Mouse (Mus musculus): Measurements from ENCODE around the gene Rap1a. TPM values are rescaled to one million over a fixed set of nuclear protein-coding genes. Genes with fewer than 3 reads are reported as not detected.

The Rap1a gene
- polyA plus RNA-seq (2012; rRNA removed) = 60.9 and 66.2 TPM in 2 replicates

DNA sequence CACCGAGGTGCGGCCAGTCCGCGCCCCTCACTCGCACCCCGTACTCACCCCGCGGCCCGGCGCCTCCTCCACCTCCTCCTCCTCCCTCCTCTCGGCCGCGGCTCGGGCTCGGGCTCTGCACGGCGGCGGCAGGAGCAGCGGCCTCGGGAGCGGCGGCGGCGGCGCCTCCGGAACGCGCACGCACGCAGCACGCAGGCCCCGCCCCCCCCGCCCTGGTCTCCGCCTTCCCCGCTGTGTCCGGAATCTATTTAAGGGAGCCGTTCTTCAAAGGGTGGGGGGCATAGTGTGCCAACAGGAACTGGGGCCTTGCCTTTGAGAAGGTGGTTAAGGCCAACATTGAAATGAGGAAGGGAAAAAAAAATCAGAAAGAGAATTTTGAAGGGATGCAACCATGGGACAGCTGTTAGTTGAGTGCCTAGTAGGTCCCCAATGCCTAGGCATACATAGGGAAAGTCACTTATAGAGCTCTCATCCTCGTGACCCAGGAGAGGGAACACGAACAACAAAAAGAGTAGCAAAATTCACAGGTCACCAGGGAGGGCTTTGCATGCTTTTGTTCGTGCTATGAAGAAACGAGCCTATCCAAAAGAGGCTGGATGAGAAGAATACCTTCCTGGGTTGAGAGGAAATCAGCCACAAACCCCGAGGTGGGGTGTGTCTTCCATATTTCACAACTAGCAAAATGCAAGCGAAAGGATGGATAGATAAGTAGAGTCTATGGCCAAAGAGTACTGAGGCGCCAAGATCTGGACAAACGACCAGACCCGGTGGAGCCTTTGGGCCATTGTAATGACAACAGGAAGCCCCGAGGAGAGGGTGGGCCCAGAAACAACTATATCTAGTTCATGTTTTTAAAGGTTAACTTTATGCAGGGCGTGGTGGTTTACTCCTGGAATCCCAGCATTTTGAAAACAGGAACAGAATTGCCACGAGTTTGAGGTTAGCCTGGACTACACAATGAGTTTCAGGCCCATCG lies at the start of gene Rap1a:
Gene Rap1a (minus strand): TSS at position 146 of the 976 bp plus-strand sequence.
- 19% methylated on average over 43 of the region's 50 CpGs for WGBS
- TF ChIP-seq POLR2A (IDR thresholded peaks at IDR 0.05; ENCODE audit: borderline replicate concordance, insufficient read depth, low read length) = peak; percentile 49
- no peak for TF ChIP-seq CTCF (IDR thresholded peaks at IDR 0.05; ENCODE audit: borderline replicate concordance, insufficient read depth, low read depth, low read length)
- peak; percentile 80 to 81 for DNase-seq
- Histone ChIP-seq H3K4me1 (ENCODE audit: control insufficient read depth, insufficient read depth, low read length) (peaks cover 4% of the 10 kb centered on the region), H3K27ac (ENCODE audit: insufficient read depth, low read length) (peak within 1 kb of the TSS; percentile 80; the same call in 1 of the 2 replicates), H3K4me3 (replicated peaks; ENCODE audit: insufficient read depth, low read depth, low read length) (peak within 1 kb of the TSS; percentile 87), H3K27me3 (ENCODE audit: control insufficient read depth, insufficient read depth, low read length) (no peaks in the 10 kb centered on the region)

DNA sequence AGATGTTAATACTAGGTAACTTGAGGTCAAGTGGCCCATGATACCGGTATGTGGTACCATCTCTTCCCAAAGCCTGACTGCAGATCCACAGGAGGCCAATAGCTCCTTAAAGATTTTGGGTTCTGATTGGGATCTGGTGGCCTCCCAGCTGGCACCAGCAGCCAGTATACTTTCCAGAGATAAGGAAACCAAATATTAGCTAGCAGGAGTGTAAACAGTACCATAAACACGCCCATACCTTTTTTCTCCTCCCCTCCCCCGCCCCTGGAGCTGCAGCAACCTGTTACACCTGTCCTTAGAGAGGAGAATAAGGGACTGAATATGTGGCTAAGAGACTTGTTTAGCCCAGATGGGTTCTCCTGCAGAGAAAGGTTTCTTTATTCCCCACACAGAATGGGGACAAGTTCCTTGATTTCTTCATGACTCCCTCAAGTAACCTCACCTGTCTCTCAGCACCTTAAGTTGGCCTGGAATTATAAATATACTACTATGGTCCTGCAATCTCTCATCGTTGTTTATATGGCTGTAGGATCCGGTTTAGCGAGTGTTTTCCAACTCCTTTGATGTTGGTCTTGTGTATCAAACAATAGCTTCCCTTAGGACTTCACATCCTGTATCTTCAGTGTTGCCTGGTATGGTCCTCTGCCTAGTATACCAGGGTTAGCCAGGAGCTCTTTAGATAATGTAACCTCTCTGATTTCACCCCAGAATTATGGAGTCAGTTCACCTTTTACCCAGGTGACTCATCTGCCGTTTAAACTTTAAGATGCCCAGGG lies 45.3 kb upstream of the Rap1a start:
- Histone ChIP-seq H3K27me3 (ENCODE audit: control insufficient read depth, insufficient read depth, low read length) (no peaks in the 10 kb centered on the region), H3K27ac (ENCODE audit: insufficient read depth, low read length) (no peak overlapping the region), H3K4me3 (replicated peaks; ENCODE audit: insufficient read depth, low read depth, low read length) (no peak overlapping the region), H3K4me1 (ENCODE audit: control insufficient read depth, insufficient read depth, low read length) (no peaks in the 10 kb centered on the region)
- no peak for DNase-seq
- 70% methylated on average over 7 of the region's 7 CpGs for WGBS
- TF ChIP-seq CTCF (IDR thresholded peaks at IDR 0.05; ENCODE audit: borderline replicate concordance, insufficient read depth, low read depth, low read length) (no peak), POLR2A (IDR thresholded peaks at IDR 0.05; ENCODE audit: borderline replicate concordance, insufficient read depth, low read length) (no peak)

DNA sequence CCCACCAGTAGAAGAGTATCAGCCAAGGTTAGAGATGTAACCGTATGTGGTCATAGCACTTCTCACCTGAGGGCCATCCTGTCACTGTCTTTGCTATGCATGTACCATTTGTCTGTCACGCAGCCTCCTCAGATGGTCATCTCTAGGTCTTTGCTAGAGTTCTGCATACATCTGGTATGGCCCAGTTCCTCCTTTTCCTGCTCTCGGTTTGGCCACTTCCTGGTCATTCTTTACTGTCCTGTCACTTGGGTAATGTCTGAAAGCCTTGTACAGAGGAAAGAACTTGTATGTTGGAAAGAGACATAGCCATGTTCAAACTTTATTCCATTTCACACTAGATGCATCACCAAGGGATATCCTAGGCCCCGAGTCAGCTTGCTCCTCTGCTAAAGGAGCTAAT lies 38.7 kb upstream of the Rap1a start:
- Histone ChIP-seq H3K27me3 (ENCODE audit: control insufficient read depth, insufficient read depth, low read length) (no peaks in the 10 kb centered on the region), H3K27ac (ENCODE audit: insufficient read depth, low read length) (no peak overlapping the region), H3K4me3 (replicated peaks; ENCODE audit: insufficient read depth, low read depth, low read length) (no peak overlapping the region), H3K4me1 (ENCODE audit: control insufficient read depth, insufficient read depth, low read length) (no peaks in the 10 kb centered on the region)
- 88% methylated on average over 4 of the region's 4 CpGs for WGBS
- DNase-seq = no peak
- TF ChIP-seq POLR2A (IDR thresholded peaks at IDR 0.05; ENCODE audit: borderline replicate concordance, insufficient read depth, low read length) = no peak
- TF ChIP-seq CTCF (IDR thresholded peaks at IDR 0.05; ENCODE audit: borderline replicate concordance, insufficient read depth, low read depth, low read length) = no peak

DNA sequence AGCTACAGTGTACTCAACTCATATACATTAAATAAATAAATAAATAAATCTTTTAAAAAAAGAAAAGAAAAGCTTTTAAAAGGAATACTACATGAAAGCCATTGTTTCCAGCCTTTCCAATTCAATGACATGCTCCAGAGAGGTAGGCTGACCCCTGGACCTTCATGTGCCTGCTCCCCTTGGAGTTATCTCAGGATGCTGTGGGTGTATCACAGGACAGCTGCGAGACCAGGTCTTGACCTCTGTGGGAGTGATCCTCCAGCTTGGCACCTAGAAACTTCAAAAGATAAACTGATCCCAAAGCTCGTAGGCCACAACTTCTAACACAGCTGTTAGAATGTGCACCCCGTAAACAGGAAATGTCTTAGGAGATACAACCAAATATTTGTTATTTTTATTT lies 37.5 kb upstream of the Rap1a start:
- Histone ChIP-seq H3K4me3 (replicated peaks; ENCODE audit: insufficient read depth, low read depth, low read length) (no peak overlapping the region), H3K27ac (ENCODE audit: insufficient read depth, low read length) (no peak overlapping the region), H3K27me3 (ENCODE audit: control insufficient read depth, insufficient read depth, low read length) (no peaks in the 10 kb centered on the region), H3K4me1 (ENCODE audit: control insufficient read depth, insufficient read depth, low read length) (no peaks in the 10 kb centered on the region)
- WGBS = 91% methylated on average over 3 of the region's 3 CpGs
- no peak for DNase-seq
- TF ChIP-seq POLR2A (IDR thresholded peaks at IDR 0.05; ENCODE audit: borderline replicate concordance, insufficient read depth, low read length) = no peak
- no peak for TF ChIP-seq CTCF (IDR thresholded peaks at IDR 0.05; ENCODE audit: borderline replicate concordance, insufficient read depth, low read depth, low read length)

DNA sequence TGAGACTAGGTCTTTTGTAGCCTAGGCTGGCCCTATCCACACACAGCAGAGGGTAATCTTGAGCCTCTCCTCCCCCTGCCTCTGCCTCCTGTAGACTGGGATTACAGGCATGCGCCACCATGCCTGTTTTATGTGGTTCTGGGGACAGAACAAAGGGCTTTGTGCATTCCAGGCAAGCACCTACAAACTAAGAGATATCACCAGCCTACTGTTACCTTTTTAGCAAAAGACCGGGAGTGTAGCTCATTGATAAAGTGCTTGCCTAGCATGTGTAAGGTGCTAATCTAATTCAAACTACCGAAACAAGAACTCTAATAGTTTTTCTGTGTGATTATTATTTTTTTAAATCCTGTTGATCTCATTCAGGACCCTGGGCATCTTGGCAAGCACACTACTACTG lies 35.7 kb upstream of the Rap1a start:
- WGBS = 92% methylated on average over 3 of the region's 3 CpGs
- TF ChIP-seq CTCF (IDR thresholded peaks at IDR 0.05; ENCODE audit: borderline replicate concordance, insufficient read depth, low read depth, low read length) (no peak), POLR2A (IDR thresholded peaks at IDR 0.05; ENCODE audit: borderline replicate concordance, insufficient read depth, low read length) (no peak)
- H3K4me3 ChIP-seq (replicated peaks; ENCODE audit: insufficient read depth, low read depth, low read length) = no peak overlapping the region
- no peak for DNase-seq
- no peaks in the 10 kb centered on the region for H3K4me1 ChIP-seq (ENCODE audit: control insufficient read depth, insufficient read depth, low read length)
- H3K27me3 ChIP-seq (ENCODE audit: control insufficient read depth, insufficient read depth, low read length) = no peaks in the 10 kb centered on the region
- no peak overlapping the region for H3K27ac ChIP-seq (ENCODE audit: insufficient read depth, low read length)

DNA sequence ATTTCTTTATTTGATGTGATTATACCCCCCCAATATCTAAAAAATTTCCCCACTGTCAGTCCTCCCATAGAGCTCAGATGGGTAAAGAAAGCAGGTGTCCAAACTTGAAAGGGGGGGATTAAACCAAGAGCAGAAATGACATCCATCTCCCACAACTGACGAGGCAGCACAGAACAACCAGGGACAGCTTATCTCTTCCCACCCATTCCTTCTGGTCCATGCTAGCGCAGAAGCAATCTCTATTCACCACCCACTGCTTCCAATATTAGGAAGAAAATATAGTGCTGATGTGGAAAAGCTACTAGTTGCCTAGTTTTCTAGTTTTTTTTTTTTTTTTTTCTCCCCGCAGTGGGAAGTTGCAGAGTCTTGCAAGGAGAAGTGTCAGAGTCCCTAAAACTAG lies 34.7 kb upstream of the Rap1a start:
- Histone ChIP-seq H3K4me3 (replicated peaks; ENCODE audit: insufficient read depth, low read depth, low read length) (no peak overlapping the region), H3K27ac (ENCODE audit: insufficient read depth, low read length) (no peak overlapping the region), H3K4me1 (ENCODE audit: control insufficient read depth, insufficient read depth, low read length) (no peaks in the 10 kb centered on the region), H3K27me3 (ENCODE audit: control insufficient read depth, insufficient read depth, low read length) (no peaks in the 10 kb centered on the region)
- no peak for DNase-seq
- 73% methylated on average over 3 of the region's 3 CpGs for WGBS
- TF ChIP-seq CTCF (IDR thresholded peaks at IDR 0.05; ENCODE audit: borderline replicate concordance, insufficient read depth, low read depth, low read length) (no peak), POLR2A (IDR thresholded peaks at IDR 0.05; ENCODE audit: borderline replicate concordance, insufficient read depth, low read length) (no peak)

DNA sequence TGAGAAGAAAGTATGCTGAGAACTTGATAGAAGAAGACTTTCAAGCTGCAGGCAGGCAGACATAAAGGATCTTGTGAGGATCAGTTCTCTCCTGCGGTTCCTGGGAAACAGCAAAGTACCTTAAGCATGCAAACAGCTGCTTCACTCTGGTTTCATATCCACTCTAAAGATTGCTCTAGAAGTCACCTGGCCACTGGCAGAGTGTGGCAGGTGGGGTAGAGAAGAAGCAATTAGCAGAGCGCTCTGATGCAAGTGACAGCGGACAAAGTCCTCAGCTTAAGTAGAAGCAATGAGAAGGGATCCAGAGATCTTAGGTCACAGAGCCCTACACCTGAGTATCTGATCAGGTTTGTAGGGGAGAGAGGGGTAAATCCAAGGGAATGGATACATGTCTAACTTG lies 30.4 kb upstream of the Rap1a start:
- no peak overlapping the region for H3K27ac ChIP-seq (ENCODE audit: insufficient read depth, low read length)
- H3K4me1 ChIP-seq (ENCODE audit: control insufficient read depth, insufficient read depth, low read length) = no peaks in the 10 kb centered on the region
- no peak for TF ChIP-seq POLR2A (IDR thresholded peaks at IDR 0.05; ENCODE audit: borderline replicate concordance, insufficient read depth, low read length)
- no peak for TF ChIP-seq CTCF (IDR thresholded peaks at IDR 0.05; ENCODE audit: borderline replicate concordance, insufficient read depth, low read depth, low read length)
- WGBS = 97% methylated on average over 3 of the region's 3 CpGs
- no peak for DNase-seq
- H3K4me3 ChIP-seq (replicated peaks; ENCODE audit: insufficient read depth, low read depth, low read length) = no peak overlapping the region
- H3K27me3 ChIP-seq (ENCODE audit: control insufficient read depth, insufficient read depth, low read length) = no peaks in the 10 kb centered on the region

Data from cerebellum, adult 2 months (tissue).